Mouse (Mus musculus): ENCODE results near the gene Gm8857. TPM values are rescaled to one million over a fixed set of nuclear protein-coding genes. Genes with fewer than 3 reads are reported as not detected.
"Not testable (repeated sequence)": the region's sequence is repeated elsewhere in the genome, so short reads cannot be mapped to it uniquely, and the experiment has no call there.

Gene Gm8857
- polyA plus RNA-seq (2015; fragmentation: Nextera tagmentation; extraction: Ambion mirVana): not detected in 2 replicates

DNA sequence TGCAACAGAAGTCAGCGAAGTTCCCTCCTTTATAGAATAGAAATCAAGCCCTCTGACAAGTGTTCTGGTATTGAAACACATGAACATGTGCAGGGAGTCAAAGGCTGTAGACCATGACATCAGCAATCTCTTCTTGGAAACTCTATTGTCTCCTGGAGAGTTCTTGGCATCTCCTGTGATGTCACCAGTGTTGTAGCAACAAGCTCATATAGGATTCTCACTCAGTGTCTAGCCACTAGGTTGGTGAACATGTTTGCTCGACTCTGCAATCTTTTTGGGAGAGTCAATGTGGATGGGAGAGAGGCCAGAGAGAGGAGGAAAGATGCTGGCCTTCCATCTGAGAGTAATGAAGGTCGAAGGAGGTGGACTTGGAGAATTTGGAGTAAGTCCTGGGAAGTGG is at the start of gene Gm8857, which contains the start of gene Gm8871:
Gene Gm8857 (plus strand): TSS at position 303 of the 400 bp plus-strand sequence.
Gene Gm8871 (plus strand): TSS at position 301 of the 400 bp plus-strand sequence.
- not testable (repeated sequence) for H3K4me1 ChIP-seq (replicated peaks; ENCODE audit: control insufficient read depth, insufficient read depth, low read length); H3K9ac ChIP-seq (ENCODE audit: low read depth, low read length); H3K27me3 ChIP-seq (replicated peaks; ENCODE audit: control insufficient read depth, insufficient read depth, low read length); ATAC-seq; H3K4me2 ChIP-seq (replicated peaks; ENCODE audit: low read depth); H3K27ac ChIP-seq (ENCODE audit: low read depth, low read length); H3K9me3 ChIP-seq (ENCODE audit: control insufficient read depth); H3K4me3 ChIP-seq (ENCODE audit: low read depth, low read length); H3K36me3 ChIP-seq (ENCODE audit: control insufficient read depth, insufficient read depth)
- WGBS: 45% methylated on average over 2 of the region's 3 CpGs

- 79% methylated on average over 2 of the region's 2 CpGs for WGBS
Measured at GRCm38 (mm10) chr5:10953512-10953911, 5.9 kb downstream of the Gm8857 start.

GRCm38 (mm10) chr5:10958057-10958456 is 10.4 kb downstream of the Gm8857 start:
- not testable (repeated sequence) for ATAC-seq; H3K9me3 ChIP-seq (ENCODE audit: control insufficient read depth); H3K4me3 ChIP-seq (ENCODE audit: low read depth, low read length); H3K9ac ChIP-seq (ENCODE audit: low read depth, low read length); H3K27me3 ChIP-seq (replicated peaks; ENCODE audit: control insufficient read depth, insufficient read depth, low read length); H3K4me2 ChIP-seq (replicated peaks; ENCODE audit: low read depth); H3K27ac ChIP-seq (ENCODE audit: low read depth, low read length); H3K4me1 ChIP-seq (replicated peaks; ENCODE audit: control insufficient read depth, insufficient read depth, low read length); H3K36me3 ChIP-seq (ENCODE audit: control insufficient read depth, insufficient read depth)
- 95% methylated on average over 5 of the region's 8 CpGs for WGBS

More at GRCm38 (mm10) chr5:10953512-10953911, 5.9 kb downstream of the Gm8857 start:
- not testable (repeated sequence) for H3K4me3 ChIP-seq (ENCODE audit: low read depth, low read length); H3K4me1 ChIP-seq (replicated peaks; ENCODE audit: control insufficient read depth, insufficient read depth, low read length); H3K4me2 ChIP-seq (replicated peaks; ENCODE audit: low read depth); ATAC-seq; H3K9ac ChIP-seq (ENCODE audit: low read depth, low read length); H3K9me3 ChIP-seq (ENCODE audit: control insufficient read depth); H3K27ac ChIP-seq (ENCODE audit: low read depth, low read length); H3K27me3 ChIP-seq (replicated peaks; ENCODE audit: control insufficient read depth, insufficient read depth, low read length); H3K36me3 ChIP-seq (ENCODE audit: control insufficient read depth, insufficient read depth)

Other genes with a start within 250 kb of the Gm8857 start
- gene Gm8871, start within 50 bp of the Gm8857 start, polyA plus RNA-seq (2015; fragmentation: Nextera tagmentation; extraction: Ambion mirVana): not detected in 2 replicates
- gene Gm8879, start 179.8 kb downstream of the Gm8857 start, polyA plus RNA-seq (2015; fragmentation: Nextera tagmentation; extraction: Ambion mirVana): not detected in 2 replicates
- not detected in 2 replicates for gene Gm5861, start 235.3 kb downstream of the Gm8857 start, polyA plus RNA-seq (2015; fragmentation: Nextera tagmentation; extraction: Ambion mirVana)

All from intestine, postnatal 0 days (tissue).